Mouse (Mus musculus) midbrain, embryonic 11.5 days (tissue): ENCODE results near the gene Tuba8. TPM values are rescaled to one million over a fixed set of nuclear protein-coding genes. Genes with fewer than 3 reads are reported as not detected.

Experiments
- ATAC-seq: fragments of 200-750 bp; cut with Nextera tagmentation; 2 replicates; pipeline ENCODE4 v1.8.0; 2017; ENCODE audit warnings: moderate TSS enrichment, moderate library complexity; ENCODE audit not compliant: low FRiP score
- DNase-seq: peaks from one replicate; pipeline ENCODE4 v3.0.0; 2015; ENCODE audit warnings: low spot score; ENCODE audit errors: missing footprints
- H3K27ac ChIP-seq: fragments of 300-500 bp; sonication (generic); 2 replicates; pipeline ENCODE4 v1.5.1; 2014; ENCODE audit warnings: low read depth, low read length
- H3K27me3 ChIP-seq: fragments of 300-500 bp; sonication (generic); 2 replicates; pipeline ENCODE4 v1.6.1; 2014; ENCODE audit warnings: mild to moderate bottlenecking, low read length, moderate library complexity, mixed read lengths; ENCODE audit not compliant: control insufficient read depth, insufficient read depth
- H3K36me3 ChIP-seq: fragments of 300-500 bp; sonication (generic); 2 replicates; pipeline ENCODE4 v1.6.1; 2014; ENCODE audit warnings: mild to moderate bottlenecking, low read length, moderate library complexity, mixed read lengths; ENCODE audit not compliant: control insufficient read depth, insufficient read depth
- H3K4me1 ChIP-seq: fragments of 300-500 bp; sonication (generic); 2 replicates; pipeline ENCODE4 v1.6.1; 2014; ENCODE audit warnings: low read length; ENCODE audit not compliant: control insufficient read depth, insufficient read depth
- H3K4me2 ChIP-seq: fragments of 300-500 bp; sonication (generic); 2 replicates; pipeline ENCODE4 v1.6.1; 2014; ENCODE audit warnings: mild to moderate bottlenecking, moderate library complexity
- H3K4me3 ChIP-seq: fragments of 300-500 bp; sonication (generic); 2 replicates; pipeline ENCODE4 v1.5.1; 2014; ENCODE audit warnings: low read depth, low read length
- H3K9ac ChIP-seq: fragments of 300-500 bp; sonication (generic); 2 replicates; pipeline ENCODE4 v1.6.1; 2014; ENCODE audit warnings: low read length
- H3K9me3 ChIP-seq: fragments of 300-500 bp; sonication (generic); 2 replicates; pipeline ENCODE4 v1.6.1; 2016; ENCODE audit warnings: low read length; ENCODE audit not compliant: control insufficient read depth
- WGBS: fragments of 180-500 bp; shearing (Covaris S2); extraction: QIAGEN DNeasy Blood & Tissue Kit; methylation state at CpG from one replicate; pipeline ENCODE4 v1.1.7; 2014; 5-methylcytosine and 5-hydroxymethylcytosine counted together
- polyA plus RNA-seq: library from polyadenylated mRNA; unstranded; fragments of >200 nt; fragmentation: Nextera tagmentation; extraction: Ambion mirVana; gene quantifications from 2 replicates; pipeline ENCODE4 v1.2.1, GENCODE M21; 2014

Gene Tuba8
- polyA plus RNA-seq, 1 experiment from 2014 or later: 0.51 TPM

DNA sequence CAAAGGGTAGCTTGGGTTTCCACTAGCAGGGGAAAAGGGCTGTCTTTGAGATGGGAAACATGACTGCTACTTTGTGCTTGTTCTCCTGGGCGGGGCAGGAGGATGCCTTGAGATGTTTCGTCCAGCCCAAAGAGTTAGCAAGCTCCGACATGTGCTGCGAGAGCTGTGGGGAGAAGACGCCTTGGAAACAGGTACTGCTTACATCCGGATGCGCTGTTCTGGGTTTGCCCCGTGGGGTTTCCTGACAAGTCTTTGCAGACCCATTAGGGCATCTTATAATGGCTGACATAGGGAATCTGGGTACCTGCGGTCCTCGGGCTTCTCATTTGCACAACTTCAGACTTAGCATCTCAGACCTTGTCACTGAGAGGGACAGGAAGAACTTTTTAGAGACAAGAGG lies 51.5 kb downstream of the Tuba8 start:
- Histone ChIP-seq H3K9ac (no peak overlapping the region), H3K4me3 (no peak overlapping the region), H3K4me2 (no peak overlapping the region), H3K27me3 (no peaks in the 10 kb centered on the region), H3K9me3 (no peaks in the 10 kb centered on the region; the same call in 1 of the 2 replicates), H3K27ac (no peak overlapping the region), H3K4me1 (no peaks in the 10 kb centered on the region), H3K36me3 (no peaks in the 10 kb centered on the region)
- no peak for DNase-seq
- no peak for ATAC-seq
- 92% methylated on average over 10 of the region's 10 CpGs for WGBS

DNA sequence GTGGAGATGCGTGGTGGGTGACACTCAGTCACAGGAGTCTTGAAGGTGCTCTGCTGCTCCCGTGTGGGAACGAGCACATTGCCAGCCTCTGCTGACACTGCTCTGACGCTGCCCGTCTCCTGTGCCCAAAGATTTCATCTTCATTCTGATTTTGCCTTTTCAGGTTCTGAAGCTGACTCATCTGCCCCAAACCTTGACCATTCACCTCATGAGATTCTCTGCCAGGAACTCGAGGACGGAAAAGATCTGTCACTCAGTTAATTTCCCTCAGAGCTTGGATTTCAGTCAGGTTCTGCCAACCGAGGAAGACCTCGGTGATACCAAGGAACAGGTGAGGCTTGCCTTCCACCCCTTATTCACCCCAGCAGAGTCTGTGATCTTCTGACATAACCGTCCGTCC lies 52.0 kb downstream of the Tuba8 start:
- no peaks in the 10 kb centered on the region for H3K36me3 ChIP-seq
- ATAC-seq (no peak), DNase-seq (no peak)
- H3K27ac ChIP-seq: no peak overlapping the region
- no peak overlapping the region for H3K4me2 ChIP-seq
- H3K4me3 ChIP-seq: no peak overlapping the region
- WGBS: 95% methylated on average over 11 of the region's 11 CpGs
- H3K9ac ChIP-seq: no peak overlapping the region
- no peaks in the 10 kb centered on the region; the same call in 1 of the 2 replicates for H3K9me3 ChIP-seq
- H3K27me3 ChIP-seq: no peaks in the 10 kb centered on the region
- no peaks in the 10 kb centered on the region for H3K4me1 ChIP-seq

DNA sequence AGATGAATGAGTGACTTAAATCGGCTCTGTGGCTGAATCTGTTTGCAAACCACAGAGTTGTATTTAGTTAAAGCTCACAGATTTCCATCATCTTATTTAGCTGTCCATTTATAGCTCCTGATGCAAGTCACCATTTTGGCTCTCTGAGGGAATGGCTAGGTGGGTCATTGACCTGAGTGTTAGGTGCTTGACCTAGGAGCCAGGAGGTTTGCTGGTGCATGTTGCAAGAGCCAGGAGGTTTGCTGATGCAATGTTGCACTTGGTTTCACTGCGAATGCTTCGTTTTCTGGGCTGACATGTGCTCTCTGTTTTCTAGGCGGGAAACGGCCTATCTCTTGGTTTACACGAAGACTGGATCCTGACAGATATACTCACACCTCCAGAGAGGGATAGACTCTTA lies 59.7 kb downstream of the Tuba8 start:
- no peak for ATAC-seq
- WGBS: 85% methylated on average over 6 of the region's 6 CpGs

DNA sequence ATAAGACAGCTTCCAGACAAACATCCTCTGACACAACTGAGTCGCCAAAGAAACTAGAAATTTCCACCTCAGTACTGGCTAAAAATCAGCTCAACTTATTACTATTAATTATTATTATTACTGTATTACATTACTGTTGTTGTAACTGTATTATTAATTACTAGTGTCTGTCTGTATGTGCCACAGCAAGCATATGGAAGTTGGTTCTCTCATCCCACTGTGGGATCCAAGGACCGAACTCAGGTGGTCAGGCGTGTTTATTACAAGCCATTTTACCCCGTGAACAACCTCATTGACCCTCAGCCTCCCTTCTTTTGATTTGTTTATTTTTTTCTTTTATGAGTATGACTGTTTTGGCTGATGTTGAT lies 61.2 kb downstream of the Tuba8 start:
- WGBS: 14% methylated on average over 4 of the region's 4 CpGs
- Histone ChIP-seq H3K4me2 (peak overlapping the region; percentile 60; the same call in 1 of the 2 replicates), H3K4me3 (no peak overlapping the region), H3K36me3 (no peaks in the 10 kb centered on the region), H3K27ac (no peak overlapping the region), H3K9me3 (no peaks in the 10 kb centered on the region), H3K4me1 (no peaks in the 10 kb centered on the region), H3K9ac (no peak overlapping the region), H3K27me3 (no peaks in the 10 kb centered on the region)
- no peak; the same call in 1 of the 2 replicates for ATAC-seq
- no peak for DNase-seq

More for the DNA sequence above, 59.7 kb downstream of the Tuba8 start:
- Histone ChIP-seq H3K4me3 (no peak overlapping the region), H3K27ac (no peak overlapping the region), H3K4me1 (no peaks in the 10 kb centered on the region), H3K9me3 (no peaks in the 10 kb centered on the region), H3K9ac (no peak overlapping the region), H3K36me3 (no peaks in the 10 kb centered on the region), H3K27me3 (no peaks in the 10 kb centered on the region), H3K4me2 (no peak overlapping the region)
- peak; percentile 81 for DNase-seq

DNA sequence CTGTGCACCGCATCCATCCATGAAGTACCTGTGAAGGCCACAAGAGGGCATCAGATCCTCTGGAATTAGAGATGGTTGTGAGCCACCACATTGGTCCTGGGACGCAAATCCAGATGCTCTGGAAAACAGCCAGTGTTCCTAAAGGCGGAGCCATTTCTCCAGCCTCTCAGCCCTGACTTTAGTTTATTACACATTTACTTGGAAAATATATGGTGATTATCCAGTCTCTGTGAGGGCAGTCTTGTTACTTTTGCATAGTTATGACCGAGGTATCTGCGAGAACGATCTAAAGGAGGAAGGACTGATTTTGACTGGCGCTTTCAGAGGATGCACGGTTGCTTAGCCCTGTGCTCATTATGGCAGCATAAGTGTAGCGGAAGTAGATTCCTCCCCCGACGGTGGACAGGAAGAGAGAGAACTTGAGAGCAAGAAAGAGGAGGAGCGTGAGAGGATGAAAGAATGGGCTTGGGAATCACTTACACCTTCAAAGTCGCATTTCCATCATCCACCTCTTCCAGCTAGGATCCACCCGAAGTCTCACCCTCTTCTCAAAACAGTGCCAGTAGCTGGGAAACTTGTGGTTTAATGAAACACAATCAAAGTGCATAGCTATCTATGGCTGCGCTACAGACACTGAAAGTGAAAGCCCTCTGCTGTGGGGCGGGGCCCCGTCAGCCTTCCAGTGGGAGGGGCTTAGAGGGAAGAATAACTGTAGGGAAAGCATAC lies 61.7 kb downstream of the Tuba8 start:
- Histone ChIP-seq H3K9me3 (no peaks in the 10 kb centered on the region), H3K27me3 (no peaks in the 10 kb centered on the region), H3K27ac (peak overlapping the region; percentile 46), H3K9ac (peak overlapping the region; percentile 56), H3K4me2 (peak overlapping the region; percentile 60), H3K4me1 (no peaks in the 10 kb centered on the region), H3K36me3 (no peaks in the 10 kb centered on the region), H3K4me3 (peak overlapping the region; percentile 28)
- DNase-seq (peak; percentile 98), ATAC-seq (peak; percentile 88)
- 20% methylated on average over 17 of the region's 17 CpGs for WGBS

DNA sequence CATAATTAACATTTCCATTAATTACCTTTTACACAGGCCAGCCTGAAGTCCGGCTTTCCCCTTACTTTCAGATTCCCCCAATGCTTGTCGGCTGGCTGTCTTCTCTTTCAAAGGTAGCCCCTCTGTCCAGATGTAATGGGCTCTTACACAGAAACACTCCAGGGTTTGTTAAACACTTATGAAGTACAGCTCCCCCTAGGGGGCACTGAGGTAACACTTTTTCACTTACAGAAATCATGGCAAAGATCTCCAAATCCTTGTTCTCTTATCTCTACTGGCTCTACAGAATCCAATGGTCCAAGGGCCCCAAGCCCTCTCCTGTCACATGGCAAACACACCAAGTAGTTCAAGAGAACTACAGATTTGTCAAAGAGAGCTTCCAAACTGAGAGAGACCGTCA lies 63.9 kb downstream of the Tuba8 start:
- Histone ChIP-seq H3K36me3 (no peaks in the 10 kb centered on the region), H3K27ac (no peak overlapping the region), H3K4me1 (no peaks in the 10 kb centered on the region), H3K27me3 (no peaks in the 10 kb centered on the region), H3K4me2 (no peak overlapping the region), H3K9me3 (no peaks in the 10 kb centered on the region), H3K4me3 (no peak overlapping the region), H3K9ac (no peak overlapping the region)
- DNase-seq: peak; percentile 84
- WGBS: 82% methylated on average over 3 of the region's 3 CpGs
- ATAC-seq: no peak

Other genes starting within 250 kb of the Tuba8 start
- gene Mical3, start 79.7 kb upstream of the Tuba8 start, polyA plus RNA-seq: 11.8 and 12.8 TPM in 2 replicates
- 5.7 and 5.8 TPM in 2 replicates for gene Pex26, start 27.0 kb upstream of the Tuba8 start, polyA plus RNA-seq
- gene Usp18, start 35.2 kb downstream of the Tuba8 start, polyA plus RNA-seq: 0.77 and 1.0 TPM in 2 replicates
- gene Slc6a13, start 89.5 kb downstream of the Tuba8 start, polyA plus RNA-seq: 3.2 and 3.4 TPM in 2 replicates
- gene Slc6a12, start 132.4 kb downstream of the Tuba8 start, polyA plus RNA-seq: 0.22 TPM in 1 of 2 replicates, not detected in the other